Mouse (Mus musculus): ENCODE results near the gene Cramp1l.

DNA sequence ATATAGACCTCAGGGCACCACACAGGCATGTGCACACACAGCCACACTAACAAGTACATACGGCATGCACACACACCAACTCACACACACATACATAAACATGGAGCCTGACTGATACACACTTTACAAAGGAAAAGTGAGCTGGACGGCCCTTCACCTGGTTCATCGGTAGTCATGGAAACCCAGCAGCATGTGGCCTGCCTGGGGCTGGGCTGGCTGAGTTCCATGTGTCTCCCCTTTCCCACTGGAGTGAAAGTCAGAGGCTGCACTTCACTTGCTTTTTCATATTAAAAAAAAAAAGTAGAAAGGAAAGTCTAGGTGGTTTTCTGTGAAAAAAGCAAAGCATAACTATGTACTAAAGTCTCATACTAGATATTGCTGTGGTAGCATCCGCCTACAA lies 47.7 kb upstream of the Cramp1l start:
- TF ChIP-seq CTCF (IDR thresholded peaks at IDR 0.05; ENCODE audit: low read depth, low read length): no peak
- TF ChIP-seq TAL1 (conservative IDR thresholded peaks at IDR 0.05; ENCODE audit: low read depth, low read length): no peak
- no peak for TF ChIP-seq GATA1 (IDR thresholded peaks at IDR 0.05; ENCODE audit: borderline replicate concordance, low read length)

All from G1E (cell line).